8 mouse cellular contexts compared by ENCODE assay signal in the genomic region with DNA sequence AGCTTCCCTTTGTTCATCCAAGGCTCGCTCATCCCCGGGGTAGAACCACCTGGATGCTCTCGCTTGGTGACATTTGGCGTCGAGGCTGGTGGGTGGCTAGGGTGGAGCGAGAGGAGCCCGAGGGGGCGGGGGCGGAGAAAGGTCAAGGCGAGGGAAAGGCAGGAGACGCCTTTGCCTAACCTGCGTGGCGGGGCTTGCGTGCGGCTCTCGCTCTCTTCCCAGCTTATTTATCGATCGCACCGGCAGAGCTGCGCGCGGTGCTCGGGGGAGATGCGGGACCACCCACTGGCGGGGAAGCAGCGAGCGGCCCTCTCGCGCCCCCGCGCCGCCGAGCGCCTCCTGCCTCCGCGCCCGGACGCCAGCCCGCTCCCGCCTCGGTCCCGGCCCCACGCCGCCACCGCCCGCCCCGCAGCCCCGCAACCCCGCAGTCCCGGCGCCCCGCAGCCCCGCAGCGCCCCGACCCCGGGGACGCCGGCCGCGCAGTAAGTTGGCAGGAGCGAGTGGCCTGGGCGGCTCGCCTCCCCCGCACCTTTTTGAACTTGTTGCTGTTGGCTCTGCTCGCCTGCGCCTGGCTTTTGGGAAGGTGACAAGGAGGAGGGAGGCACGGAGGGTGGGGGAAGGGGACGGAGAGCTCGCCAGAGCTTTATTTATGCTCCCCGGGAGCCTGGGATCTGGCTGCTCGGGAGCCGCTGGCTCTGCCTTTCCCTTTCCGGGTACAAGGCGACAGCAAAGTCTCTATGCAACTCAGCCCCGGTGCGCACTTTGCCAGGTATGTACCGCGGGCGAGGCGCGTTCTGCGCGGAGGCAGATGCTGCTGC. TPM values are rescaled to one million over a fixed set of nuclear protein-coding genes. Genes with fewer than 3 reads are reported as not detected.
A peak's percentile ranks its signal among the peaks of the same experiment; 100 is the strongest.
DNase-seq lines count a peak whose midpoint lies in the region; ATAC-seq lines count a peak whose summit lies in the region.

No protein-coding gene starts in this region.

- no peaks in the 10 kb centered on the region for H3K4me1 ChIP-seq in embryonic facial prominence, embryonic 13.5 days
- H3K4me1 ChIP-seq in heart, embryonic 14.5 days (ENCODE audit: control insufficient read depth in 2 of 2, insufficient read depth in 2 of 2, low read length in 2 of 2), result no peaks in the 10 kb centered on the region; a peak in 1 of 4 replicates
- no peaks in the 10 kb centered on the region for H3K4me1 ChIP-seq in liver, embryonic 15.5 days (replicated peaks)

- 1% methylated on average over 57 of the region's 83 CpGs for WGBS in embryonic facial prominence, embryonic 13.5 days
- WGBS in heart, embryonic 14.5 days, result under 1% methylated on average over 55 of the region's 83 CpGs
- WGBS in liver, embryonic 15.5 days (ENCODE audit: insufficient replicate concordance), result 1% methylated on average over 70 of the region's 83 CpGs

- H3K4me2 ChIP-seq in embryonic facial prominence, embryonic 13.5 days, result peak overlapping the region; percentile 99
- H3K4me2 ChIP-seq in heart, embryonic 14.5 days (ENCODE audit: low read length), result peak overlapping the region; percentile 96
- H3K4me2 ChIP-seq in liver, embryonic 15.5 days, result peak overlapping the region; percentile 63

- H3K4me3 ChIP-seq in embryonic facial prominence, embryonic 13.5 days, result peak overlapping the region; percentile 73
- peak overlapping the region; percentile 59 to 75 for H3K4me3 ChIP-seq in heart, embryonic 14.5 days (ENCODE audit: control insufficient read depth in 1 of 2, insufficient read depth in 1 of 2, low read depth in 1 of 2, low read length in 2 of 2)
- H3K4me3 ChIP-seq in liver, embryonic 15.5 days (replicated peaks), result peak overlapping the region; percentile 44

- H3K9me3 ChIP-seq in embryonic facial prominence, embryonic 13.5 days, result no peaks in the 10 kb centered on the region
- no peaks in the 10 kb centered on the region for H3K9me3 ChIP-seq in heart, embryonic 14.5 days (ENCODE audit: control insufficient read depth, low read length)
- H3K9me3 ChIP-seq in liver, embryonic 15.5 days (replicated peaks), result no peaks in the 10 kb centered on the region

- peaks cover 46% of the 10 kb centered on the region for H3K27me3 ChIP-seq in embryonic facial prominence, embryonic 13.5 days
- peaks cover 4% of the 10 kb centered on the region; the same call in 1 of the 2 replicates for H3K27me3 ChIP-seq in heart, embryonic 14.5 days (ENCODE audit: control insufficient read depth, insufficient read depth, low read length)
- peaks cover 33% of the 10 kb centered on the region for H3K27me3 ChIP-seq in liver, embryonic 15.5 days

- H3K36me3 ChIP-seq in embryonic facial prominence, embryonic 13.5 days, result no peaks in the 10 kb centered on the region
- no peaks in the 10 kb centered on the region for H3K36me3 ChIP-seq in heart, embryonic 14.5 days (ENCODE audit: control insufficient read depth, insufficient read depth, low read length)
- no peaks in the 10 kb centered on the region for H3K36me3 ChIP-seq in liver, embryonic 15.5 days (replicated peaks)

- H3K27ac ChIP-seq in embryonic facial prominence, embryonic 13.5 days, result no peak overlapping the region
- no peak overlapping the region for H3K27ac ChIP-seq in heart, embryonic 14.5 days (replicated peaks in 1 of 2; ENCODE audit: control insufficient read depth in 1 of 2, insufficient read depth in 1 of 2, low read depth in 2 of 2, low read length in 2 of 2)
- H3K27ac ChIP-seq in liver, embryonic 15.5 days (replicated peaks), result no peak overlapping the region

- ATAC-seq in embryonic facial prominence, embryonic 13.5 days (ENCODE audit: insufficient number of reproducible peaks, insufficient read depth, low FRiP score, low TSS enrichment, low read depth), result peak; percentile 69
- peak; percentile 69 for ATAC-seq in heart, embryonic 14.5 days (ENCODE audit: insufficient number of reproducible peaks, insufficient read depth, low FRiP score, low read depth)
- no peak for ATAC-seq in liver, embryonic 15.5 days (ENCODE audit: insufficient read depth)
- ATAC-seq in monocyte, adult 5-6 weeks (replicated peaks; ENCODE audit: insufficient number of reproducible peaks, low FRiP score, low TSS enrichment, poor library complexity, severe bottlenecking), result no peak

- peak overlapping the region; percentile 70 for H3K9ac ChIP-seq in embryonic facial prominence, embryonic 13.5 days
- H3K9ac ChIP-seq in heart, embryonic 14.5 days (ENCODE audit: low read length), result peak overlapping the region; percentile 79
- no peak overlapping the region for H3K9ac ChIP-seq in liver, embryonic 15.5 days

- peak; percentile 4 for DNase-seq in urinary bladder, postnatal 25 days (ENCODE audit: low spot score)
- DNase-seq in urinary bladder, adult 2 months (ENCODE audit: low spot score), result no peak
- peak; percentile 69 for DNase-seq in layer of hippocampus, adult 11-12 months (ENCODE audit: low spot score)
- peak; percentile 71 to 80 for DNase-seq in right cerebral cortex, postnatal 10 days (ENCODE audit: low spot score in 2 of 2)

RNA-seq across cellular contexts. Expression of gene Kcnd2, which starts 0.4 kb away (rescaled TPM):
- polyA plus RNA-seq in urinary bladder, adult 2 months (2012; rRNA removed), result 0.06 and 0.11 TPM in 2 replicates
- 0.89 TPM in 2 replicates for polyA plus RNA-seq in embryonic facial prominence, embryonic 13.5 days (2015; fragmentation: Nextera tagmentation; extraction: Ambion mirVana)
- 2.5 and 2.8 TPM in 2 replicates for polyA plus RNA-seq in heart, embryonic 14.5 days (2014; fragmentation: Nextera tagmentation; extraction: Ambion mirVana)
- 0.02 and 0.03 TPM in 2 replicates for polyA plus RNA-seq in liver, embryonic 15.5 days (2015; fragmentation: Nextera tagmentation; extraction: Ambion mirVana)
- total RNA-seq in monocyte, adult 5-6 weeks (2017), result not detected in 3 replicates

Comparison
In these comparisons a context has a peak if more than half of its experiments do, and no peak if none do; other contexts are left out.
1. ATAC-seq: peak in embryonic facial prominence, embryonic 13.5 days (single experiment) and heart, embryonic 14.5 days (single experiment); none in liver, embryonic 15.5 days (single experiment) and monocyte, adult 5-6 weeks (single experiment).
2. Peak in every context shown above with its lines, with median percentiles within 50 percentile points of each other: H3K4me2 ChIP-seq and H3K4me3 ChIP-seq.